Mouse (Mus musculus) CH12.LX (cell line): ENCODE measurements at regions not wholly inside any gene's neighbourhood (a gene's known extent, or its start where the extent isn't known, plus 50 kb on each side); places are given as distances from the start of the nearest gene placed in this dataset.

Experiments
- DNase-seq: peaks from one replicate; pipeline ENCODE4 v3.0.0-alpha.2; 2013; ENCODE audit errors: extremely low read depth
- H3K27ac ChIP-seq: 2 replicates; pipeline ENCODE4 v1.5.1; 2012; ENCODE audit warnings: low read depth, mild to moderate bottlenecking, control low read depth, moderate library complexity; ENCODE audit not compliant: insufficient read depth
- H3K27me3 ChIP-seq: replicated peaks from 2 replicates; pipeline ENCODE3; 2012; ENCODE audit warnings: inconsistent platforms
- H3K36me3 ChIP-seq, 2 experiments: replicated peaks in 1 of 2; 2 replicates each; pipeline versions ENCODE3 to v1.6.1; 2012; ENCODE audit warnings: inconsistent platforms in 1 of 2, low read length in 1 of 2, mild to moderate bottlenecking in 1 of 2, mixed read lengths in 1 of 2, moderate library complexity in 1 of 2; ENCODE audit not compliant: control insufficient read depth in 1 of 2, insufficient read depth in 1 of 2
- H3K4me1 ChIP-seq, 2 experiments: 2 replicates each; pipeline ENCODE4 v1.6.1; 2012; ENCODE audit warnings: inconsistent platforms in 1 of 2, moderate library complexity in 1 of 2; ENCODE audit not compliant: insufficient read depth in 2 of 2, control insufficient read depth in 1 of 2
- H3K4me2 ChIP-seq: 2 replicates; pipeline ENCODE4 v1.6.1; 2012; ENCODE audit warnings: low read depth, mild to moderate bottlenecking, control low read depth; ENCODE audit not compliant: poor library complexity, insufficient read depth, severe bottlenecking
- H3K4me3 ChIP-seq, 3 experiments: fragments of 150-350 bp in 1 of 3; sonication (generic) in 1 of 3; replicated peaks in 1 of 3; 2 replicates each; pipeline versions ENCODE3 to v1.5.1; 2011 to 2012; ENCODE audit warnings: low read depth in 2 of 3, low read length in 2 of 3, mild to moderate bottlenecking in 2 of 3, moderate library complexity in 2 of 3, control low read depth in 1 of 3, improper control_type of control experiment in 1 of 3, inconsistent platforms in 1 of 3, mixed read lengths in 1 of 3; ENCODE audit not compliant: poor library complexity in 1 of 3
- H3K79me2 ChIP-seq: replicated peaks from 2 replicates; pipeline ENCODE4 v1.6.1; 2012; ENCODE audit warnings: mild to moderate bottlenecking, moderate library complexity; ENCODE audit not compliant: control insufficient read depth, poor library complexity, insufficient read depth, severe bottlenecking; ENCODE audit errors: extremely low read depth
- H3K9ac ChIP-seq: 2 replicates; pipeline ENCODE4 v1.6.1; 2012; ENCODE audit warnings: low read depth, mild to moderate bottlenecking, control low read depth, moderate library complexity; ENCODE audit not compliant: insufficient read depth
- H3K9me3 ChIP-seq: replicated peaks from 2 replicates; pipeline ENCODE3; 2012; ENCODE audit warnings: low read length, inconsistent platforms, mixed read lengths
- CHD2 ChIP-seq: IDR thresholded peaks from 2 replicates; pipeline ENCODE4 v1.6.1; 2011; ENCODE audit warnings: low read length, improper control_type of control experiment
- ELF1 ChIP-seq: IDR thresholded peaks from 2 replicates; pipeline ENCODE4 v1.6.1; 2014; ENCODE audit warnings: low read depth, mild to moderate bottlenecking, inconsistent platforms, low read length, improper control_type of control experiment
- EP300 ChIP-seq: IDR thresholded peaks from 2 replicates; pipeline ENCODE4 v1.6.1; 2011; ENCODE audit warnings: low read length, improper control_type of control experiment
- ETS1 ChIP-seq: conservative IDR thresholded peaks from 2 replicates; pipeline ENCODE4 v1.6.1; 2012; ENCODE audit warnings: low read depth, mild to moderate bottlenecking, inconsistent platforms, low read length, improper control_type of control experiment, moderate library complexity
- GABPA ChIP-seq: IDR thresholded peaks from 2 replicates; pipeline ENCODE4 v1.6.1; 2012; ENCODE audit warnings: low read depth, low read length, improper control_type of control experiment, inconsistent platforms; ENCODE audit not compliant: insufficient replicate concordance
- JUN ChIP-seq: IDR thresholded peaks from 2 replicates; pipeline ENCODE4 v1.6.1; 2011; ENCODE audit warnings: low read depth, mild to moderate bottlenecking, low read length, improper control_type of control experiment, moderate library complexity; ENCODE audit not compliant: insufficient read depth
- MYC ChIP-seq: IDR thresholded peaks from 2 replicates; pipeline ENCODE4 v1.6.1; 2011; ENCODE audit warnings: low read depth, mild to moderate bottlenecking, improper control_type of control experiment, low read length
- NELFE ChIP-seq: IDR thresholded peaks from 2 replicates; pipeline ENCODE4 v1.6.1; 2011; ENCODE audit warnings: low read depth, low read length, improper control_type of control experiment
- NRF1 ChIP-seq: IDR thresholded peaks from 2 replicates; pipeline ENCODE4 v1.6.1; 2014; ENCODE audit warnings: low read depth, mild to moderate bottlenecking, inconsistent platforms, low read length, improper control_type of control experiment, moderate library complexity
- TCF12 ChIP-seq: IDR thresholded peaks from 2 replicates; pipeline ENCODE4 v1.6.1; 2014; ENCODE audit warnings: low read depth, mild to moderate bottlenecking, inconsistent platforms, low read length, improper control_type of control experiment
- USF1 ChIP-seq: IDR thresholded peaks from 2 replicates; pipeline ENCODE4 v1.6.1; 2014; ENCODE audit warnings: low read depth, mild to moderate bottlenecking, inconsistent platforms, low read length, improper control_type of control experiment
- ZKSCAN1 ChIP-seq: IDR thresholded peaks from 2 replicates; pipeline ENCODE4 v1.6.1; 2012; ENCODE audit warnings: low read depth, inconsistent platforms, low read length, improper control_type of control experiment, borderline replicate concordance
- dilution Hi-C: fragments of 300-500 bp; cut with MboI; formaldehyde crosslinking; loops from 2 replicates; pipeline ENCODE4 v1.14.3; 2020; ENCODE audit warnings: low sequenced_read_pairs; ENCODE audit not compliant: extremely low pct_unique_long_range_greater_than_20kb, extremely low pct_ligation_motif_present
- in situ Hi-C: fragments of 300-500 bp; cut with MboI; formaldehyde crosslinking; loops from 3 replicates; pipeline ENCODE4 v1.14.3; 2019; ENCODE audit warnings: low sequenced_read_pairs, low pct_ligation_motif_present, low pct_unique_long_range_greater_than_20kb, mixed read lengths

GRCm38 (mm10) chr5:136623791-136624190 lies 56.5 kb upstream of the Cux1 start:
- dilution Hi-C loops: no loop called here
- H3K79me2 ChIP-seq: no peaks in the 10 kb centered on the region

GRCm38 (mm10) chr5:136625176-136625991 lies 58.1 kb upstream of the Cux1 start:
- H3K9ac ChIP-seq: no peak overlapping the region
- H3K9me3 ChIP-seq: no peaks in the 10 kb centered on the region
- no peaks in the 10 kb centered on the region for H3K36me3 ChIP-seq
- TF ChIP-seq USF1 (no peak), NELFE (no peak), GABPA (no peak), CHD2 (no peak), ELF1 (no peak), EP300 (no peak), ZKSCAN1 (no peak)
- H3K27me3 ChIP-seq: peaks cover 59% of the 10 kb centered on the region
- no peaks in the 10 kb centered on the region for H3K79me2 ChIP-seq
- H3K4me2 ChIP-seq: no peak overlapping the region
- in situ Hi-C loops: no loop called here
- no peak for DNase-seq
- no peak overlapping the region for H3K4me3 ChIP-seq
- no peak overlapping the region for H3K27ac ChIP-seq
- dilution Hi-C loops: no loop called here
- peaks cover 0 to 11% of the 10 kb centered on the region in 2 experiments; a peak in 2 of 4 replicates for H3K4me1 ChIP-seq

More at GRCm38 (mm10) chr5:136623791-136624190, 56.5 kb upstream of the Cux1 start:
- H3K4me1 ChIP-seq: peaks cover 0 to 11% of the 10 kb centered on the region in 2 experiments; a peak in 2 of 4 replicates
- no peaks in the 10 kb centered on the region for H3K36me3 ChIP-seq
- H3K27ac ChIP-seq: no peak overlapping the region
- H3K9ac ChIP-seq: no peak overlapping the region
- in situ Hi-C loops: loop anchor here (5.0 kb wide), 1 partner anchor 51 kb away; no protein-coding TSS in a partner anchor
- no peak overlapping the region for H3K4me3 ChIP-seq
- no peaks in the 10 kb centered on the region for H3K9me3 ChIP-seq
- no peak for DNase-seq
- no peak overlapping the region for H3K4me2 ChIP-seq
- H3K27me3 ChIP-seq: peaks cover 69% of the 10 kb centered on the region
- TF ChIP-seq ETS1 (no peak), TCF12 (no peak), NRF1 (no peak), JUN (no peak), MYC (no peak), EP300 (no peak)
